Mouse (Mus musculus) hindbrain, embryonic 14.5 days (tissue): ENCODE data around the gene Rnf187. TPM values are rescaled to one million over a fixed set of nuclear protein-coding genes. Genes with fewer than 3 reads are reported as not detected.
A peak's percentile ranks its signal among the peaks of the same experiment; 100 is the strongest.

ENCODE experiments used
- ATAC-seq: fragments of 200-750 bp; cut with Nextera tagmentation; 2 replicates; pipeline ENCODE4 v1.8.0; 2017; ENCODE audit warnings: moderate number of reproducible peaks, mild to moderate bottlenecking, moderate TSS enrichment, moderate library complexity; ENCODE audit not compliant: low FRiP score
- DNase-seq: peaks from one replicate; pipeline ENCODE4 v3.0.0-alpha.2; 2015; ENCODE audit warnings: low spot score
- H3K27ac ChIP-seq: fragments of 300-500 bp; sonication (generic); 2 replicates; pipeline ENCODE4 v1.5.1; 2014; ENCODE audit warnings: mild to moderate bottlenecking, moderate library complexity
- H3K27me3 ChIP-seq: fragments of 300-500 bp; sonication (generic); 2 replicates; pipeline ENCODE4 v1.6.1; 2014; ENCODE audit warnings: mild to moderate bottlenecking, low read length, mixed read lengths; ENCODE audit not compliant: control insufficient read depth, insufficient read depth
- H3K36me3 ChIP-seq: fragments of 300-500 bp; sonication (generic); replicated peaks from 2 replicates; pipeline ENCODE4 v1.6.1; 2014; ENCODE audit not compliant: control insufficient read depth, insufficient read depth
- H3K4me1 ChIP-seq: fragments of 300-500 bp; sonication (generic); replicated peaks from 2 replicates; pipeline ENCODE4 v1.6.1; 2014; ENCODE audit warnings: antibody characterized with exemption, low read length, mixed read lengths; ENCODE audit not compliant: control insufficient read depth, insufficient read depth
- H3K4me2 ChIP-seq: fragments of 300-500 bp; sonication (generic); replicated peaks from 2 replicates; pipeline ENCODE4 v1.6.1; 2014; ENCODE audit warnings: mild to moderate bottlenecking, moderate library complexity
- H3K4me3 ChIP-seq: fragments of 300-500 bp; sonication (generic); replicated peaks from 2 replicates; pipeline ENCODE4 v1.5.1; 2014; ENCODE audit warnings: mild to moderate bottlenecking, low read length
- H3K9ac ChIP-seq: fragments of 300-500 bp; sonication (generic); 2 replicates; pipeline ENCODE4 v1.6.1; 2014
- H3K9me3 ChIP-seq: fragments of 300-500 bp; sonication (generic); 2 replicates; pipeline ENCODE4 v1.6.1; 2016; ENCODE audit warnings: low read length; ENCODE audit not compliant: control insufficient read depth
- WGBS: fragments of 180-500 bp; shearing (Covaris S2); extraction: QIAGEN DNeasy Blood & Tissue Kit; methylation state at CpG from one replicate; pipeline ENCODE4 v1.1.7; 2014; 5-methylcytosine and 5-hydroxymethylcytosine counted together
- polyA plus RNA-seq: library from polyadenylated mRNA; unstranded; fragments of >200 nt; fragmentation: Nextera tagmentation; extraction: Ambion mirVana; gene quantifications from 2 replicates; pipeline ENCODE4 v1.2.1, GENCODE M21; 2014

Gene Rnf187
- 682 and 743 TPM in 2 replicates for polyA plus RNA-seq

DNA sequence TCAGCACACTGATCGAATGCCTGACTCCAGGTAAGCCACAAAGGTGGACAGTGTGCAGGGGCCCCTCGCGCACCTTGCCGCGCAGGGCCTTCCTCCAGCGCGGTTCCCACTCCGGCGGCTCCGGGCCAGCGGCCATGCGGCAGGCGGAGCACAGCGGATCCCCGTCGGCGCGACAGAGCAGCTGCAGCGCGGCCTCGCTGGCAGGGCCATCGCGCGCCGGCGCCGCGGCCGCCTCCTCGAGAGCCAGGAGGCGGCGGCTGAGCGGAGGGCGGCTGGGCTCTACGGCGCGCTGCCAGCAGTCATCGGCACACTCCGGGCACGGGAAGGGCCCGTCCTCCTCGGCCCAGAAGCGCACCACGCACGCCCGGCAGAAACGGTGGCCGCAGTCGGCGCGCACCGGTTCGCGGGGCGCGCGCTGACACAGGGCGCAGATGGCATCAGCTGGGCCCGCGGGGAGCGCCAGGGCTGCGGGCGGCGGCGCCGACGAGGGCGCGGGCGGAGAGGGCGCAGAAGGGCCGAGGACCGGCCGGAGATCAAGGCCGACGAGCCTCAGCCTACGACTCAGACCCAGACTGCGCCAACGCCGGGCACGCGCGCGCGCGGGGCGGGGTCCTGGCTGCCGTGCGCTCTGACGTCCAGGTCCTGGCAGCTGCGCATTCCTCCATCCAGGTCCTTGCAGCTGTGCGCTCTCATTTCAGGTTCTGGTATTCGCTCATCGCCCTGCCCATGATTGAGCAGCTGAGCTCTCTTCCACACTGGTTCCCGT, at the start of gene Rnf187:
Gene Rnf187, minus strand, starts transcription at position 595 of the 766 bp plus-strand sequence.
- Histone ChIP-seq H3K27ac (peak within 1 kb of the TSS; percentile 93), H3K9me3 (no peaks in the 10 kb centered on the region), H3K4me3 (peak within 1 kb of the TSS; percentile 98), H3K27me3 (no peaks in the 10 kb centered on the region), H3K4me1 (peaks cover 19% of the 10 kb centered on the region), H3K4me2 (peak within 1 kb of the TSS; percentile 79), H3K9ac (peak within 1 kb of the TSS; percentile 98), H3K36me3 (peaks cover 34% of the 10 kb centered on the region)
- DNase-seq (peak; percentile 97), ATAC-seq (peak; percentile 98)
- WGBS, result 0% methylated on average over 64 of the region's 95 CpGs

DNA sequence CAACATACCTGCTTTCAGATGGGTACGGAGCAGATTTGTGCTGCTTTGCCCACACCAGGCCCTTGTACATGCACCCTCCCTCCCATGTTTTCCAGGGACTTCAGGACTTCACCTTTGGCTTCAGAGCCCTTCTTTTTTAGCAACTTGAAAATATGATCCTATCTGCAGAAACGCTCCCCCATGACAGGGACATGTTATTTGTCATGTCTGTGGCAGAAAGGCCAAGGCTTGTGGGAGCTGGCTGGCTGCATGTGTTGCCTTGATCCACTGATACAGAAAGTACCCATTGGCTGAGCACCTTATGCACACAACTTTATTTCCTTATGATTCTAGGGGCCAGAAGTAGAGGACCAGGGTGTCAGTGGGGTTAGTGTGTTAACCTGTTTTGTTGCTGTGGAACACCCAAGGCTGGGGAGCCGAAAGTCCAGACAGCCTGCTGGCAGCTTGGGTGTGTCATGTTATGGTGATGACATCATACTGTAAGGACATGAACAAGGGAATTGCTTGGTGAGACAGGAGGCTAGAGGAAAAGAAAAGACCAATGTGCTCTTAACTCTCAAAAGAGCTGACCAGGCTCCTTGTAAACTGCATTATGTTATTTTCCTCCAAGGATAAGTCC, 46.7 kb upstream of the Rnf187 start:
- Histone ChIP-seq H3K27ac (no peak overlapping the region), H3K27me3 (no peaks in the 10 kb centered on the region), H3K9me3 (no peaks in the 10 kb centered on the region), H3K4me3 (no peak overlapping the region), H3K36me3 (peaks cover 79% of the 10 kb centered on the region), H3K9ac (no peak overlapping the region), H3K4me1 (peaks cover 9% of the 10 kb centered on the region; the same call in 1 of the 2 replicates), H3K4me2 (no peak overlapping the region)
- DNase-seq (no peak), ATAC-seq (no peak)
- WGBS, result 96% methylated on average over 3 of the region's 3 CpGs

DNA sequence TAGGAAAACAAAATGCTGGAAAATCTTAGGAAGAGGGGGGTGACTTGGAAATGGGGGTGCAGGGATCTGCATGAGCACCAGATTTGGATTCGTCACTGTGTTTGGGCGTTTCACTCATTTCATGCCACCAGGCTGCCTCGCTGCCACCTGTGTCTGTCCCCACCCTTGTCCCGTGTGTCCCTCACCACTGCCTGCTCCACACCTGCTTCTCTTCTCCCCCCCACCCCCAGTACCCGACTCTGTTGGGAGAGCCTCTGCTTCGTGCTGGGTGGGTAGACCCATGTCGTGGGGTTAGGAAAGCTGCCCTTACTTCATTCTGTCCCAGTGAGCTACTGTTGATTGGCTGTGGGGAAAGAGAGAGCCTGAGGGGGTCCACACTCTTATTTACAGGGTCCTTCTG, 45.9 kb upstream of the Rnf187 start:
- Histone ChIP-seq H3K27ac (no peak overlapping the region), H3K27me3 (no peaks in the 10 kb centered on the region), H3K36me3 (peaks cover 71% of the 10 kb centered on the region), H3K4me1 (peaks cover 17% of the 10 kb centered on the region), H3K4me3 (no peak overlapping the region), H3K9ac (no peak overlapping the region), H3K9me3 (no peaks in the 10 kb centered on the region), H3K4me2 (no peak overlapping the region)
- DNase-seq (no peak), ATAC-seq (no peak)
- WGBS, result 98% methylated on average over 7 of the region's 7 CpGs

GRCm38 (mm10) chr11:58983691-58984341, 45.1 kb upstream of the Rnf187 start:
- Histone ChIP-seq H3K9ac (no peak overlapping the region), H3K36me3 (peaks cover 63% of the 10 kb centered on the region), H3K4me3 (no peak overlapping the region), H3K4me1 (peaks cover 25% of the 10 kb centered on the region), H3K4me2 (no peak overlapping the region), H3K27me3 (no peaks in the 10 kb centered on the region), H3K27ac (no peak overlapping the region), H3K9me3 (no peaks in the 10 kb centered on the region)
- 87% methylated on average over 6 of the region's 6 CpGs for WGBS
- DNase-seq (no peak), ATAC-seq (no peak)

- 85% methylated on average over 18 of the region's 18 CpGs for WGBS
- Histone ChIP-seq H3K4me2 (no peak overlapping the region), H3K9me3 (no peaks in the 10 kb centered on the region), H3K4me1 (peaks cover 27% of the 10 kb centered on the region), H3K27me3 (no peaks in the 10 kb centered on the region), H3K9ac (no peak overlapping the region), H3K4me3 (no peak overlapping the region), H3K27ac (no peak overlapping the region), H3K36me3 (peaks cover 50% of the 10 kb centered on the region)
- no peak for ATAC-seq
- DNase-seq, result no peak
Observed at GRCm38 (mm10) chr11:58982471-58983097, 43.9 kb upstream of the Rnf187 start.

DNA sequence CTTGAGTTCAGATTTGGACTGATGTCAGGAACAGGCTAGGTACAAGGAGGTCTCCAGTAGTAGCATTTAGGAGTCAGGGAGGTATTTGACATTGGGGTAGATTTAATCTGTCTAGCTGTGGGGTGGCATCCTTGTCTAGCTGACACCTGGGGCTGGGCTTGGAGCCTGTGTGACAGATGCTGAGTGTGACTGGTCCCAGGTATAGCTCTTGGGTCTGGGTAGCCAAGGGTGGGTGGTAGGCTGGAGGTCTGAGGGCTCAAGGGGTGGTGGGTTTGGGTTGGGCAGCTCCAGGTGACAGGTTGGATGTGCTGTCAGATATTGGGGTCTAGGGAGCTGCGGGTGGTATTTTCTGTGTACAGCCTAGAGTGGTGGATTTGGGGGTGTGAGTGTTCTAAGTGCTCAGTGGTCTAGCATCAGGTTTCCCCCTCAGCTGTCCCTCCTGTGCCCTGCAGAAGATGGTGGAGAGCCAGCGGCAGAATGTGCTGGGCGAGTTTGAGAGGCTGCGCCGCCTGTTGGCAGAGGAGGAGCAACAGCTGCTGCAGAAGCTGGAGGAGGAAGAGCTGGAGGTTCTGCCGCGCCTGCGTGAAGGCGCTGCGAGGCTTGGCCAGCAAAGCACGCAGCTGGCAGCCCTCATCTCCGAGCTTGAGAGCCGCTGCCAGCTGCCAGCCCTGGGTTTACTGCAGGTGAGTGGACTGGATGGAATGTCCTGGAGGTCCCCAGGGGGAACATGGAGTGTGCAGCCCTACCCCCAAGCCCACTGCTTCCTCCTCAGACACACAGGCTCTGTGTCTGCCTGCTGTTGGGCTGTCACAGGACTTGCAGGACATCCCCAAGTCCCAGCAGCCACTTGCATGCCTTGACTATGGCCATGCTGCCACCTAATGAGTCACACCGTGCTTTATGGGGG, 43.1 kb upstream of the Rnf187 start:
- WGBS, result 56% methylated on average over 14 of the region's 14 CpGs
- Histone ChIP-seq H3K27ac (no peak overlapping the region), H3K36me3 (peaks cover 43% of the 10 kb centered on the region), H3K4me1 (peaks cover 31% of the 10 kb centered on the region), H3K27me3 (no peaks in the 10 kb centered on the region), H3K9ac (no peak overlapping the region), H3K4me3 (no peak overlapping the region), H3K9me3 (no peaks in the 10 kb centered on the region), H3K4me2 (no peak overlapping the region)
- DNase-seq (peak; percentile 55), ATAC-seq (no peak)

DNA sequence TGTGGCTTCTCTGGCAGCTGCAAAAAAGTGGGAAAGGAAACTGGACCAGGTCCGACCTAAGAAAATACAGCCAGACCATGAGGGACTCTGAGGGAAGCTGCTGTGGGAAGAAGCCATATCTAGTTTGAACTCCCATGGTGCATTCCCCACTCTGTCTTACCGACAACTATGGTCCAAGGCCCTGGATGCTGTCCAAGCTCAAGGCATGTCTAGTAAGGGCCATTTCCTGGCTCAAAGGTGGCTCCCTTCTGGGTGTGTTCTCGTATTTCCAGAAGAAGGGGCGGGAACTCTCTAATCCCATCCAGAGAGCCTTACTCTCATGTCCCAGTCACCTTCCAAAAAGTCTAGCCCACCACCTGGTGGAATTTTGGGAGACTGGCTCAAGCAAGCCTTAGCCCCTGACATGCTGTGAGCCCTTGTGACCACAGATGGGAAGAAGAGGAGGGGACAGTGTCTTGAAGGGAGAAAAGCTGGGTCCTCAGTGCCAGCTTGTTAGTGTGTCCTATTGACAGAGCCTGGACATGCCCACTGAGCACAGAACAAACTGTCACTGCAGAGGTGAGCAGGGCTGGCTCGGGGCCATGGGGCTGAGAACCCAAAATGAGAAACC, 41.8 kb upstream of the Rnf187 start:
- no peaks in the 10 kb centered on the region for H3K27me3 ChIP-seq
- peaks cover 40% of the 10 kb centered on the region for H3K4me1 ChIP-seq
- no peak for ATAC-seq
- H3K4me2 ChIP-seq, result peak overlapping the region; percentile 18
- H3K27ac ChIP-seq, result no peak overlapping the region
- H3K9me3 ChIP-seq, result no peaks in the 10 kb centered on the region
- H3K36me3 ChIP-seq, result peaks cover 29% of the 10 kb centered on the region
- no peak overlapping the region for H3K9ac ChIP-seq
- 75% methylated on average over 5 of the region's 5 CpGs for WGBS
- H3K4me3 ChIP-seq, result no peak overlapping the region
- no peak for DNase-seq

DNA sequence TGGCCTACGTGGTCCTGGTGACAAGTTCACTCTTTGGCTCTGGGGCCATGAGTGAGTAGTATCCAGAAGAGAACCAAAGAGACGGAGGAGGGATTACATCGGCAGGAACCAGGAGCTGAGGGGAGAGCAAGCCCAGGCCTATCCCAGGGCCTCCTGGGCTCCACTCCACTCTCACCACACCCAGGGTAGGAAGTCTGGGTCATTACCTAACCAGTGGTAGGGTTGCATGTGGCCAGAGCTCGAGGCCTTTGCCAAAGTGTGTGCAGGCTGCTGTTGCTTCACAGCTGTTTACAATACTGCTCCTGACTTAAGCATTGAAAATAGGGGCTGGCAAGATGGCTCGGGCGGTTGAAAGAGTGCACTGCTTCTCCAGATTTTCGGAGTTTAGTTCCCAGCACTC, 40.9 kb upstream of the Rnf187 start:
- Histone ChIP-seq H3K27ac (no peak overlapping the region), H3K27me3 (no peaks in the 10 kb centered on the region), H3K9me3 (no peaks in the 10 kb centered on the region), H3K4me2 (peak overlapping the region; percentile 100), H3K4me3 (peak overlapping the region; percentile 98; the same call in 1 of the 2 replicates), H3K4me1 (peaks cover 41% of the 10 kb centered on the region), H3K9ac (peak overlapping the region; percentile 94), H3K36me3 (peaks cover 21% of the 10 kb centered on the region)
- DNase-seq (no peak), ATAC-seq (no peak)
- WGBS, result 80% methylated on average over 7 of the region's 7 CpGs
